Mouse (Mus musculus) limb, embryonic 11.5 days (tissue): ENCODE measurements around the gene Atp6v1a. TPM values are rescaled to one million over a fixed set of nuclear protein-coding genes. Genes with fewer than 3 reads are reported as not detected.

Experiments used
- ATAC-seq: fragments of 200-750 bp; cut with Nextera tagmentation; 2 replicates; pipeline ENCODE4 v1.8.0; 2017; ENCODE audit warnings: low read depth; ENCODE audit not compliant: insufficient number of reproducible peaks, low FRiP score, low TSS enrichment
- DNase-seq: peaks from one replicate; pipeline ENCODE4 v3.0.0-alpha.2; 2015; ENCODE audit warnings: low spot score
- H3K27ac ChIP-seq: fragments of 300-500 bp; sonication (generic); replicated peaks from 2 replicates; pipeline ENCODE4 v1.5.1; 2014; ENCODE audit warnings: low read depth, mild to moderate bottlenecking, low read length
- H3K27me3 ChIP-seq: fragments of 300-500 bp; sonication (generic); 2 replicates; pipeline ENCODE4 v1.6.1; 2014; ENCODE audit warnings: mild to moderate bottlenecking, low read length, mixed read lengths; ENCODE audit not compliant: control insufficient read depth, insufficient read depth
- H3K36me3 ChIP-seq: fragments of 300-500 bp; sonication (generic); 2 replicates; pipeline ENCODE4 v1.6.1; 2014; ENCODE audit warnings: mild to moderate bottlenecking, low read length, moderate library complexity, mixed read lengths; ENCODE audit not compliant: control insufficient read depth, insufficient read depth
- H3K4me1 ChIP-seq: fragments of 300-500 bp; sonication (generic); 2 replicates; pipeline ENCODE4 v1.6.1; 2014; ENCODE audit warnings: low read length, mixed read lengths; ENCODE audit not compliant: control insufficient read depth, insufficient read depth
- H3K4me2 ChIP-seq: fragments of 300-500 bp; sonication (generic); 2 replicates; pipeline ENCODE4 v1.6.1; 2014; ENCODE audit warnings: low read depth, mild to moderate bottlenecking, moderate library complexity; ENCODE audit not compliant: severe bottlenecking
- H3K4me3 ChIP-seq: fragments of 300-500 bp; sonication (generic); 2 replicates; pipeline ENCODE4 v1.5.1; 2014; ENCODE audit warnings: low read depth, low read length
- H3K9ac ChIP-seq: fragments of 300-500 bp; sonication (generic); 2 replicates; pipeline ENCODE4 v1.6.1; 2014; ENCODE audit warnings: mild to moderate bottlenecking, low read length
- H3K9me3 ChIP-seq: fragments of 300-500 bp; sonication (generic); 2 replicates; pipeline ENCODE4 v1.6.1; 2016; ENCODE audit warnings: low read length; ENCODE audit not compliant: control insufficient read depth
- WGBS: fragments of 180-500 bp; shearing (Covaris S2); extraction: QIAGEN DNeasy Blood & Tissue Kit; methylation state at CpG from one replicate; pipeline ENCODE4 v1.1.7; 2014; 5-methylcytosine and 5-hydroxymethylcytosine counted together
- polyA plus RNA-seq: library from polyadenylated mRNA; unstranded; fragments of >200 nt; fragmentation: Nextera tagmentation; extraction: Ambion mirVana; gene quantifications from 2 replicates; pipeline ENCODE4 v1.2.1, GENCODE M21; 2014

Atp6v1a gene
- polyA plus RNA-seq, 1 experiment from 2014 or later, result 52.5 TPM

DNA sequence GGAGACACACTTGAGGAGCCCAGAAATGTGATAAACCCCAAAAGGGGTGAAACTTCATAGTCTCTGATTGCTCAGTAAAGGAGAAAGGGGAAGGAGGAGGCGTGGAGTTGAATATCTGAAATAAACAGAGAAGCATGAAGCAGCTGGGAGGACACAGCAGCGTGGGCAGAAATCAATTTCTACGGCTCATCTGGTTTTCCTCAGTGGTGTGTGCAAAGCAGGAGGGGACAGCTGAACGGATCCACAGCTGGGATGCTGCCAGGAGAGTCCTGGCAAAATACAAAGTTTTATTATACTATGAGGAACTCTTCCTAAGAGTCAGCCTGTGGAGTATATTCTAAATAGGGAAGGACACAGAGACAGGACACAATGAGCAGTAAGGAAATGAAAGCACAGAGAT lies 30.5 kb downstream of the Atp6v1a start:
- Histone ChIP-seq H3K9ac (no peak overlapping the region), H3K27me3 (no peaks in the 10 kb centered on the region), H3K4me2 (no peak overlapping the region), H3K36me3 (peaks cover 16% of the 10 kb centered on the region; the same call in 1 of the 2 replicates), H3K27ac (no peak overlapping the region), H3K9me3 (no peaks in the 10 kb centered on the region), H3K4me1 (no peaks in the 10 kb centered on the region), H3K4me3 (no peak overlapping the region)
- 88% methylated on average over 4 of the region's 4 CpGs for WGBS
- no peak for DNase-seq
- no peak for ATAC-seq

DNA sequence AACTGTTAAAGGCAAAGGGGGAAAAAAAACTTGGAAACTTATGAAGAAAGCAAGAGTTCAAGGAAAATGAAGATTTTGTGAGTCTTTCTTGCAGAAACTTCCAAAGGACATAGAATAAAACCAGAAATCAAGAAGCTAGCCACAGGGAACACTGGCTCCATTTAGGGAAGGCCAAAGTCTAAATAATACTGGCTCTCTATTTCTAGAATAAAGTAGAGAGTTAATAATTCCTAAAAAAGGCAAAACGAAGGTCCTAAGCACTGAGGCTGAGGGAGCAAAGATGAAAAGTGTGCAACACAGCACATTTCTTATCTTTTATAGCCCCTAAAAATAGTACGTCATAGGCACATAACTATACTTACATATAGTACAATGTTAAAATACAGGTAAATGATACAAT lies 34.3 kb downstream of the Atp6v1a start:
- Histone ChIP-seq H3K9ac (no peak overlapping the region), H3K9me3 (no peaks in the 10 kb centered on the region), H3K36me3 (peaks cover 19% of the 10 kb centered on the region; the same call in 1 of the 2 replicates), H3K4me1 (no peaks in the 10 kb centered on the region), H3K27ac (no peak overlapping the region), H3K27me3 (no peaks in the 10 kb centered on the region), H3K4me3 (no peak overlapping the region), H3K4me2 (no peak overlapping the region)
- no peak for ATAC-seq
- WGBS, result 93% methylated on average over 2 of the region's 2 CpGs
- DNase-seq, result no peak

DNA sequence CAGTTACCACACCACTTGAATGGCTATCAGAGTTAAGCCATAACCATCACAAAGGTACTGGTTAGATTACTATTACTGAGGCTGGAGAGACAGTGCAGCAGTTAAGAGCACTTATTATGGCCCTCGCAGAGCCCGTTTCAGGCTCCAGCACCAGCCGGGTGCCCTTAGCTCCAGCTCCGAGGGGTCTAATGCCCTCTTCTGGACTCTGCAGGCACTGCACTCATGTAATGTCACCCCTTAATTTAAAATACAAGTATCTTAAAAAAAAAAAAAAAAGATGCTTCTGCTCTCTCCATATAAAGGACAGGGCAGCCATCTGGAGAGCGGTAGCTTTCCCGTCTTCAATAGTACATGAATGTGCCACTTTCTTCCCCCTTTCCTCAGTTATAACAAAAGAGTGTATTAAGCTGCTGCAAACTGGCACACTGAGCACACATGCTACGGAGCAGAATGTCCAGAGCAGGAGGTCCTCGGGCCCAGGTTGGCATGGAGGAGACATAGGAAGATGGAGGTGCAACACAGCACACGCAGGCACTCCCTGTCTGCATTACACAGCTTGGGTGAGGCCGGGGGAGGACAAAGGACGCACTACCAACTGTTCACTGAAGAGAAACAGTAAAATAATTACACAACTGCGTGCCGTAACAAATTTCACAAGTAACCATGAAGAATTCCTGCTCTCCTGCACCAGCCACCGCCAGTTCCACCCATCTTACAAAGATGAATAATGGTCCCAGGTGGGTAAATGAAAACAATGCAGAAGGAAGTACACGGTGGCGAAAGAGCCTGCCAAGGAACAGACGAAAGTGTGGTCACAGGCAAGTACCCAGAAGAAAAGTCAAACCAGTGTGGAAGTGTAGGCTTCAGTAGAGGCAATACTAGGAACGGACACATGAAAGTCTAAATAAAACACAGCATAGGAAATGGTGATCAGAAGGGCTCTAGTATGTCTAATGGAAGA lies 35.4 kb downstream of the Atp6v1a start:
- ATAC-seq, result no peak

DNA sequence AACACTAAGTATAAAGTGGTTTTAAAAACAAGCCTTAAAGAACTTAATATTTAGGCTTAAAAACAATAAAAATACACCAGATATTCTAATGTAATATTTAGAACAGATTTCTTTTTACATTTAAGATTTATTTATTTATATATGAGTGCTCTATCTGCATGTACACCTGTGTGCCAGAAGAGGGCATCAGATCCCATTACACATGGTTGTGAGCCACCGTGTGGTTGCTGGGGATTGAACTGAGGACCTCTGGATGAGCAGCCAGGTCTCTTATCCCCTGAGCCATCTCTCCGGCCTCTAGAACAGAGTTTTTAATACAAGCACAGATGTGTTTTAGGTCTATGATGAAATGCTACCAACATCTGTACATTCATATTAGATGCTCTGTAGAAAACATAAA lies 36.6 kb downstream of the Atp6v1a start:
- DNase-seq (no peak), ATAC-seq (no peak)
- no peak overlapping the region for H3K4me2 ChIP-seq
- H3K9me3 ChIP-seq, result no peaks in the 10 kb centered on the region
- no peaks in the 10 kb centered on the region for H3K4me1 ChIP-seq
- H3K36me3 ChIP-seq, result peaks cover 14% of the 10 kb centered on the region
- no peak overlapping the region for H3K4me3 ChIP-seq
- H3K27me3 ChIP-seq, result no peaks in the 10 kb centered on the region
- 96% methylated on average over 2 of the region's 2 CpGs for WGBS
- no peak overlapping the region for H3K9ac ChIP-seq
- H3K27ac ChIP-seq, result no peak overlapping the region

More for the DNA sequence above, 35.4 kb downstream of the Atp6v1a start:
- Histone ChIP-seq H3K9me3 (no peaks in the 10 kb centered on the region), H3K4me2 (no peak overlapping the region), H3K4me3 (no peak overlapping the region), H3K27me3 (no peaks in the 10 kb centered on the region), H3K27ac (no peak overlapping the region), H3K36me3 (peaks cover 17% of the 10 kb centered on the region; the same call in 1 of the 2 replicates), H3K9ac (no peak overlapping the region), H3K4me1 (no peaks in the 10 kb centered on the region)
- no peak for DNase-seq
- WGBS, result 89% methylated on average over 18 of the region's 18 CpGs

DNA sequence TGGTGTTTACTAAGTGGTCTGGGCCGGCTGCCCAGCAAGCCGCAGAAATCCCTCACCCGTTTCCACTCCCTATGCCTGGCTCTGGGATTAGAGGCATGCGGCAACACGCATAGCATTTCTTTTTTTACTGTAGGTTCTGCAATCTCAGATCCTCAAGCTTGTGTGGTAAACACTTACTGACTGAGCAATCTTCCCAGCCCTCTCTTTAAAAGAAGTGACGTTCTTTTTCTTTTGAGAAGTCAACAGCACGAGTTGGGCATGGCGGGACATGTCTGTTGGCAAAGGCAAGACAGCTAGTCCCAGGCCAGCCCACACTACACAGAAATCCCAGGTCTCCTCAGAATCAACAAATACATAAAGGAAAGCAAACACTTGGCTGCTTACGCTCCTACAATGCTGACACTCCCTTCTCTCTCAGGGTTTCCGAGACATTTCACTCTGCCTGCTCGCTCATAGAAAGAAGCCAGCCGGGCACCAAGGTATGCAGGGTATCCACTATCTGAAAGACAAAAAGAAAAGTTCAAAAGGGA lies 38.3 kb downstream of the Atp6v1a start:
- no peak for ATAC-seq
- H3K4me3 ChIP-seq, result no peak overlapping the region
- no peaks in the 10 kb centered on the region for H3K9me3 ChIP-seq
- no peaks in the 10 kb centered on the region for H3K27me3 ChIP-seq
- no peak overlapping the region for H3K9ac ChIP-seq
- H3K36me3 ChIP-seq, result peaks cover 11% of the 10 kb centered on the region
- no peaks in the 10 kb centered on the region for H3K4me1 ChIP-seq
- no peak overlapping the region for H3K4me2 ChIP-seq
- WGBS, result 93% methylated on average over 12 of the region's 12 CpGs
- no peak overlapping the region for H3K27ac ChIP-seq
- DNase-seq, result no peak

DNA sequence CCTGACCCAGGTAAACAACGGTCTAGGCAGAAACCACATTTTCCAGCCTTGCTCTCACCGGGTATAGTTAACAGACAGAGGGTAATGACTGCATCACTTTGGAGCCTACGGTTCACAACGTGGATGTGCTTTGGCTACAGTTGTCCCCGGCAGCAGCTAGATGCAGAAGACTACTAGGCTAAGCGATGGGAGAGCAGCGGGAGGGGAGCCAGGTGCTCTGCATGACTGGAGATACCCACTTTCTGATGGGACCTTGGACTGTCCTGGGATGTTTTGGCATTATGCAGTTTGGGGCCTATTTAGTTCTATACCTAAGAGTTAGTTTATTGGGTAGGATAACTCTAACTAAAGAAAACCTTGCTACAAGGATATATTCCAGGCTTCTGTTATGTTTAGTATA lies 40.1 kb downstream of the Atp6v1a start:
- H3K36me3 ChIP-seq, result peaks cover 10% of the 10 kb centered on the region
- no peak overlapping the region for H3K27ac ChIP-seq
- 93% methylated on average over 7 of the region's 7 CpGs for WGBS
- no peak overlapping the region for H3K4me2 ChIP-seq
- no peaks in the 10 kb centered on the region for H3K27me3 ChIP-seq
- DNase-seq, result no peak
- H3K9ac ChIP-seq, result no peak overlapping the region
- no peak overlapping the region for H3K4me3 ChIP-seq
- no peaks in the 10 kb centered on the region for H3K9me3 ChIP-seq
- no peak for ATAC-seq
- no peaks in the 10 kb centered on the region for H3K4me1 ChIP-seq

DNA sequence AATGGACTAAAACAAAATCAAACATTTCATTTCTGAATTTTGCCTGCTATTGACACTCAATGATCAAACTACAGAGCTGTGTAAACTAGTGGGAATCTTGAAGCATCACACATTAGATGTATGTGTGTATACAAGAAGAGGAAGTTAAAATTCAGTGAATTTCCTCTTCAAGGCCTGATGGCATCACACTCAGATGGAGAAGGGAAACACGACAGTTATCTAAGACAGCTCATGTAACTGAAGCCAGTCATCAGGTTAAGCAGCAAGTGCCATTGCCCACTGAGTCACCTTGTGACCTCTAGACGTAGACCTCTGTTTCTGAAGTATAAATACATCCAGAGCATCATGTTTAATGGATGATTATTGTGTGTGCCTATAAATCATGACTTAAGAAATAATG lies 51.9 kb downstream of the Atp6v1a start:
- ATAC-seq, result no peak
- Histone ChIP-seq H3K4me1 (no peaks in the 10 kb centered on the region), H3K9me3 (no peaks in the 10 kb centered on the region), H3K36me3 (peaks cover 9% of the 10 kb centered on the region; the same call in 1 of the 2 replicates), H3K9ac (no peak overlapping the region), H3K27me3 (no peaks in the 10 kb centered on the region), H3K4me3 (no peak overlapping the region), H3K4me2 (no peak overlapping the region), H3K27ac (no peak overlapping the region)
- no peak for DNase-seq
- WGBS, result 72% methylated on average over 2 of the region's 2 CpGs

DNA sequence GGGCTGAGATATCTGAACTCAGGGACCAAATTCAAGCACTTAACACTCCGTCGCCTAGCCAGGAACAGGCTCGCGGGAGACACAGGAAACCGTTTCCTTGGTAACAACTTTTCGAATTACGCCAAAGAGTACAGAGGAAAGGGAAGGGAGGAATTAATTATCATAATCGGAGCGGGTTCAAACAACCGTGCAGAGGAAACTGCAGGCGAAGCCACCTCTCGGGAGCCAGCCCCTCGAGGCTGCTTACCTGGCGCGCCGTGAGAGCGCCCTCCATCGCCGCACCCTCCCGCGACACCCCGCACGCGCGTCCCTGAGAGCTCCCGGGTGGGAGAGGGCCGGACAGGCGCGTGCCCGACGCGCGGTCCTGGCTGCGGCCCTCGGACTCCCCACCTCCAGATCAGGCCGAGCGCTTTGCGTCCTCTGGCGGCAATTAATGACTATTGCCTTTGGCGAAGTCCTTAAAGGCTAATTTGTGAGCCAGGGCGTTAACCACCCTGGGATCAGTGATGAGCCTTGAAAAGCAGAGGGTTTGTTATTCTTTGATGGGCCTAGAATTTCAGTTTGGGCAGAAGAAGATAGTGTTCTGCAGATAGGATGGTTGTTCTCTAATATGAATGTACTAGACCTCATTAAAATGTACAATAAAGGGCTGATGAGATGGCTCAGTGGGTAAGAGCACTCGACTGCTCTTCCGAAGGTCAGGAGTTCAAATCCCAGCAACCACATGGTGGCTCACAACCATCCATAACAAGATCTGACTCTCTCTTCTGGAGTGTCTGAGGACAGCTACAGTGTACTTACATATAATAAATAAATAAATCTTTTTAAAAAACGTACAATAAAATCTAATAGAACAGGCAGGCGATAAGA lies 76.2 kb downstream of the Atp6v1a start, which contains the start of gene Gramd1c:
Gene Gramd1c (minus strand): TSS at position 321 of the 870 bp plus-strand sequence.
- peak within 1 kb of the TSS; percentile 50 for H3K4me3 ChIP-seq
- ATAC-seq (peak; percentile 76), DNase-seq (peak; percentile 83)
- H3K27ac ChIP-seq, result no peak within 1 kb of the TSS
- peak within 1 kb of the TSS; percentile 63 for H3K9ac ChIP-seq
- no peaks in the 10 kb centered on the region for H3K36me3 ChIP-seq
- H3K9me3 ChIP-seq, result no peaks in the 10 kb centered on the region
- no peaks in the 10 kb centered on the region for H3K27me3 ChIP-seq
- peak within 1 kb of the TSS; percentile 56 for H3K4me2 ChIP-seq
- no peaks in the 10 kb centered on the region for H3K4me1 ChIP-seq
- 7% methylated on average over 45 of the region's 45 CpGs for WGBS
